ENCODE assay signal across 24 mouse cellular contexts in genomic region chr8:4753048-4753447, GRCm38 (mm10). TPM values are rescaled to one million over a fixed set of nuclear protein-coding genes. Genes with fewer than 3 reads are reported as not detected.
A peak's percentile ranks its signal among the peaks of the same experiment; 100 is the strongest.
DNase-seq lines count a peak whose midpoint lies in the region; ATAC-seq and TF ChIP-seq lines count a peak whose summit lies in the region.
"Had no signal": no experiment of that assay in that cellular context is flagged by ENCODE, and none has a peak within 500 bp of the region (broad histone marks: within the 10 kb centered on the region; RNA-seq: fewer than 3 reads in every experiment).

No protein-coding gene starts in this region.

- 0 out of 2 replicates have a peak, but pooled peaks have one; percentile 29 for ATAC-seq in megakaryocyte progenitor cell, adult 5-6 weeks (replicated peaks; ENCODE audit: poor library complexity)
- ATAC-seq in megakaryocyte-erythroid progenitor cell, adult 5-6 weeks (replicated peaks; ENCODE audit: low FRiP score, low TSS enrichment, poor library complexity, severe bottlenecking): peak; percentile 55; the same call in 1 of the 2 replicates
- ATAC-seq: activated CD4-positive, CD25-positive, alpha-beta regulatory T cell, adult 4 months; CD4-positive, CD25-positive, alpha-beta regulatory T cell, adult 4 months; Patski had no signal

- no peak for TF ChIP-seq RAD21 in MEL (IDR thresholded peaks at IDR 0.05; ENCODE audit: low read depth, low read length)

- TF ChIP-seq CTCF in MEL (IDR thresholded peaks at IDR 0.05 in 2 of 3, conservative IDR thresholded peaks at IDR 0.05 in 1 of 3; ENCODE audit: control insufficient read depth in 1 of 3, insufficient read depth in 1 of 3, low read depth in 2 of 3, low read length in 3 of 3, poor library complexity in 1 of 3, severe bottlenecking in 1 of 3): no peak

- DNase-seq in 416B (ENCODE audit: low read depth) (peak; percentile 81), MEL (ENCODE audit: low read depth, low spot score) (peak; percentile 26)
- no peak for DNase-seq in heart, embryonic 10.5 days (ENCODE audit: low spot score)
- no peak for DNase-seq in thymus, postnatal 4 days
- no peak for DNase-seq in cerebellum, postnatal 25 days
- DNase-seq in urinary bladder, postnatal 4 days (ENCODE audit: low spot score in 2 of 2): no peak
- DNase-seq: adrenal gland, adult 2 months; adrenal gland, adult 8-10 months; adrenal gland, postnatal 10 days; adrenal gland, postnatal 14 days; adrenal gland, postnatal 25 days; adrenal gland, postnatal 36 days; B cell, adult 2 months; cerebellum, adult 11 months; cerebellum, adult 11-12 months; cerebellum, adult 18-20 months; cerebellum, adult 2 months had no signal

- peak; percentile 54 to 69; a peak in 3 of 4 replicates for TF ChIP-seq EP300 in MEL (IDR thresholded peaks at IDR 0.05; ENCODE audit: low read depth in 1 of 2, low read length in 2 of 2)

- no peak overlapping the region for H3K4me3 ChIP-seq in MEL (ENCODE audit: control insufficient read depth in 1 of 2, insufficient read depth in 1 of 2, low read depth in 2 of 2, low read length in 2 of 2)
- H3K4me3 ChIP-seq in heart, embryonic 10.5 days: no peak overlapping the region

- WGBS in heart, embryonic 10.5 days: 70% methylated on average over 5 of the region's 5 CpGs

- no peaks in the 10 kb centered on the region for H3K79me2 ChIP-seq in MEL (ENCODE audit: control insufficient read depth, insufficient read depth, low read length, poor library complexity)

- H3K9ac ChIP-seq in MEL (ENCODE audit: control insufficient read depth, low read depth, low read length, poor library complexity, severe bottlenecking): no peak overlapping the region

- peaks cover 6 to 7% of the 10 kb centered on the region in 2 experiments for H3K4me1 ChIP-seq in MEL (ENCODE audit: control insufficient read depth in 1 of 2, insufficient read depth in 2 of 2, low read length in 2 of 2)
- H3K4me1 ChIP-seq in heart, embryonic 10.5 days: no peaks in the 10 kb centered on the region

- no peaks in the 10 kb centered on the region for H3K9me3 ChIP-seq in MEL (replicated peaks; ENCODE audit: insufficient read depth, low read length)
- H3K9me3 ChIP-seq in heart, embryonic 10.5 days: no peaks in the 10 kb centered on the region
- H3K9me3 ChIP-seq: G1E had no signal

- H3K27me3 ChIP-seq in MEL (ENCODE audit: control insufficient read depth in 1 of 2, insufficient read depth in 2 of 2, low read length in 2 of 2): no peaks in the 10 kb centered on the region
- no peaks in the 10 kb centered on the region for H3K27me3 ChIP-seq in heart, embryonic 10.5 days (ENCODE audit: insufficient read depth, poor library complexity, severe bottlenecking)
- H3K27me3 ChIP-seq: CH12.LX, Patski had no signal

- peaks cover 5 to 7% of the 10 kb centered on the region in 2 experiments for H3K36me3 ChIP-seq in MEL (ENCODE audit: control insufficient read depth in 1 of 2, insufficient read depth in 2 of 2, low read length in 2 of 2)
- H3K36me3 ChIP-seq in heart, embryonic 10.5 days: peaks cover 15% of the 10 kb centered on the region; the same call in 1 of the 2 replicates

- TF ChIP-seq POLR2A in MEL (IDR thresholded peaks at IDR 0.05; ENCODE audit: control insufficient read depth in 1 of 2, insufficient read depth in 1 of 2, low read depth in 1 of 2, low read length in 2 of 2, poor library complexity in 1 of 2): no peak

- no peak overlapping the region for H3K27ac ChIP-seq in MEL (ENCODE audit: control insufficient read depth, low read depth, low read length)
- no peak overlapping the region for H3K27ac ChIP-seq in heart, embryonic 10.5 days

TF ChIP-seq in MEL, 35 proteins besides CTCF, POLR2A, EP300 and RAD21:
- TF ChIP-seq GATA1 (IDR thresholded peaks at IDR 0.05; ENCODE audit: low read depth, low read length) (peak; percentile 77), POLR2AphosphoS2 (IDR thresholded peaks at IDR 0.05; ENCODE audit: low read length) (no peak), ZC3H11A (IDR thresholded peaks at IDR 0.05; ENCODE audit: low read depth, low read length) (no peak), TCF12 (IDR thresholded peaks at IDR 0.05; ENCODE audit: low read depth, low read length) (peak; percentile 67; the same call in 1 of the 2 replicates), ETS1 (IDR thresholded peaks at IDR 0.05; ENCODE audit: low read depth, low read length) (peak; percentile 37; the same call in 1 of the 2 replicates)

RNA-seq across cellular contexts. Expression of gene Shcbp1, which starts 26.3 kb away (rescaled TPM):
- 19.7 and 24.1 TPM in 2 replicates for total RNA-seq in MEL (2012; rRNA removed)
- polyA plus RNA-seq in MEL (2012; ENCODE audit: insufficient read depth in 1 of 2, insufficient read length in 2 of 2, low read depth in 1 of 2, low replicate concordance in 2 of 2, missing spikeins in 1 of 2): 10 to 100 TPM; 19.2 to 55.9 TPM
- total RNA-seq in megakaryocyte progenitor cell, adult 5-6 weeks (2015): 60.5 and 68.7 TPM in 2 replicates
- total RNA-seq in megakaryocyte progenitor cell, adult 5-6 weeks (2017): 54.0 and 54.6 TPM in 2 replicates
- total RNA-seq in megakaryocyte-erythroid progenitor cell, adult 5-6 weeks (2014; fragmentation: Nextera tagmentation): 34.7 and 35.1 TPM in 2 replicates
- total RNA-seq in megakaryocyte-erythroid progenitor cell, adult 5-6 weeks (2017): 38.5 and 105 TPM in 2 replicates
- polyA plus RNA-seq in heart, embryonic 10.5 days (2016; fragmentation: Nextera tagmentation; extraction: Ambion mirVana): 57.3 and 71.3 TPM in 2 replicates
- polyA plus RNA-seq: adrenal gland, adult 2 months had no signal

Comparison
In these comparisons a context has a peak if more than half of its experiments do, and no peak if none do; other contexts are left out.
1. DNase-seq: peak in 416B (single experiment) and MEL (single experiment); none in heart, embryonic 10.5 days (single experiment), thymus, postnatal 4 days (single experiment), cerebellum, postnatal 25 days (0 of 2) and urinary bladder, postnatal 4 days (0 of 2).